Comparison of ENCODE assay signal across 8 mouse cellular contexts in the genomic region with DNA sequence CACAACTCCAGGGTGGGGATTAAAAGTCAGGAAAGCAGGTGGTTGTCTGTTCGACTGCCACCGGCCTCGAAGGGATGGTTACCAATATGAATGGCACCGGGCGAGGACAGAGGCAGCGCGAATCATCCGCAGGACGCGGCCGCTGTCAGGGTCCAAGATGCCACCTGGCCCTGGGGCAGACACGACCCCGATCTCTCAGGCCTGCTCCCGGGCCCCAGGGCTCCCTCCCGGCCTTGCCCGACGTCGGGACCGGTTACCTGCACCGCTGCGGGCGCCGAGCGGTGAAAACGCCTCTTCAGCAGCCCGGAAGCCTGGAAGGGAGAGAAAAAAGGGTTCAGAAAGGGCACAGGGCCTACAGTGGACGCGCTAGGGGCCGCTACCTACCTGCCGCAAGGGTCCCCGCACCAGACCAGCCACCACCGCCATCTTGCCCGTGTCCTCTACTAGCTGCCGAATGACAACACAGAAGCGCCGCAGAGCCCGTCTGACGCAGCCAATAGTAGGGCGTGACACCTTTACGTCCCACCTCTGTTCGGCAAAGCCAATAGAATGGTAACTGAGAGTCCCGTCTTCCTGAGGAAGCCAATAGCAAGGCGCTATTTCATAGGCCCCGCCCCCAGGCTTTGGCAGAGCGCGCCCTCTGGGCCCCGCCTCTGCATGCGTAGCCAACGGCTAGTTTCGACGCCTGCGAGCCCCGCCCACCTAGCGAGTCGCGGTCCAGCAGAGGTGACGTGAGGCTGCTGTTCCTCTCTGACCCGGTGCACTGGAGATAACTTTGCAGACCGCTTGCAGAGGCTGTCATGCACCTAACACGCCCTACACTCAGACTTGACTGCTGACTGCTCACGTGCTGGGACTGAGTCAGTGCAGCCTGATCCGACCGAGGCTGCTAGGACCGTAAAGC. TPM values are rescaled to one million over a fixed set of nuclear protein-coding genes. Genes with fewer than 3 reads are reported as not detected.
A peak's percentile ranks its signal among the peaks of the same experiment; 100 is the strongest.
DNase-seq lines count a peak whose midpoint lies in the region; ATAC-seq lines count a peak whose summit lies in the region.

A gene (minus strand): TSS at position 519 of the 904 bp plus-strand sequence.

- peak within 1 kb of the TSS; percentile 90 for H3K27ac ChIP-seq in hindbrain, embryonic 14.5 days

- peak; percentile 100 for DNase-seq in R1 (ENCODE audit: low read depth, low spot score)
- peak; percentile 99 to 100 for DNase-seq in cerebellum, postnatal 25 days
- peak; percentile 94 to 98 for DNase-seq in frontal cortex, postnatal 25 days (ENCODE audit: low spot score in 2 of 2)
- peak; percentile 98 for DNase-seq in hindbrain, embryonic 14.5 days (ENCODE audit: low spot score)
- DNase-seq in layer of hippocampus, postnatal 36 days: peak; percentile 97 to 99
- peak; percentile 100 for DNase-seq in lung, postnatal 36 days
- peak; percentile 100 for DNase-seq in retina, postnatal 1 day
- peak; percentile 93 to 99 for DNase-seq in urinary bladder, adult 18-20 months (ENCODE audit: low spot score in 2 of 2)

- H3K9ac ChIP-seq in hindbrain, embryonic 14.5 days: peak within 1 kb of the TSS; percentile 93

- under 1% methylated on average over 64 of the region's 64 CpGs for WGBS in hindbrain, embryonic 14.5 days

- ATAC-seq in hindbrain, embryonic 14.5 days (ENCODE audit: low FRiP score): peak; percentile 100

- H3K27me3 ChIP-seq in hindbrain, embryonic 14.5 days (ENCODE audit: control insufficient read depth, insufficient read depth, low read length): no peaks in the 10 kb centered on the region

- H3K4me1 ChIP-seq in hindbrain, embryonic 14.5 days (replicated peaks; ENCODE audit: control insufficient read depth, insufficient read depth, low read length): peaks cover 11% of the 10 kb centered on the region

- H3K4me2 ChIP-seq in hindbrain, embryonic 14.5 days (replicated peaks): peak within 1 kb of the TSS; percentile 88

- peak within 1 kb of the TSS; percentile 92 for H3K4me3 ChIP-seq in hindbrain, embryonic 14.5 days (replicated peaks; ENCODE audit: low read length)

- H3K36me3 ChIP-seq in hindbrain, embryonic 14.5 days (replicated peaks; ENCODE audit: control insufficient read depth, insufficient read depth): peaks cover 33% of the 10 kb centered on the region

- H3K9me3 ChIP-seq in hindbrain, embryonic 14.5 days (ENCODE audit: control insufficient read depth, low read length): no peaks in the 10 kb centered on the region

RNA-seq across cellular contexts. Expression of the gene that starts here (rescaled TPM):
- polyA plus RNA-seq in hindbrain, embryonic 14.5 days (2014; fragmentation: Nextera tagmentation; extraction: Ambion mirVana): 271 and 280 TPM in 2 replicates
- total RNA-seq in layer of hippocampus, postnatal 36 days (2021): 100 to 1,000 TPM; 185 to 197 TPM

Comparison
In these comparisons a context has a peak if more than half of its experiments do, and no peak if none do; other contexts are left out.
1. Peak in every context shown above with its lines: DNase-seq, ATAC-seq, H3K4me3 ChIP-seq and H3K27ac ChIP-seq.